Mouse (Mus musculus): Measurements from ENCODE around the gene Itih5.

GRCm38 (mm10) chr2:10283686-10284085, 130.3 kb downstream of the Itih5 start:
- no peak for TF ChIP-seq POLR2A (IDR thresholded peaks at IDR 0.05; ENCODE audit: borderline replicate concordance, extremely low read depth, insufficient read depth, insufficient read length, poor library complexity, severe bottlenecking)
- TF ChIP-seq CTCF (IDR thresholded peaks at IDR 0.05; ENCODE audit: borderline replicate concordance, extremely low read depth, insufficient read depth, insufficient read length), result no peak
